Mouse (Mus musculus) brain, embryonic 14.5 days (tissue): ENCODE measurements at regions not wholly inside any gene's neighbourhood (a gene's known extent, or its start where the extent isn't known, plus 50 kb on each side); places are given as distances from the start of the nearest gene placed in this dataset.

Experiments used
- CTCF ChIP-seq: fragments of 200-500 bp; IDR thresholded peaks from 2 replicates; pipeline ENCODE4 v1.5.1; 2012; ENCODE audit warnings: inconsistent platforms, mild to moderate bottlenecking, moderate library complexity, borderline replicate concordance; ENCODE audit not compliant: insufficient read depth, insufficient read length; ENCODE audit errors: extremely low read depth
- POLR2A ChIP-seq: fragments of 200-500 bp; IDR thresholded peaks from 2 replicates; pipeline ENCODE4 v1.6.1; 2012; ENCODE audit warnings: mild to moderate bottlenecking, inconsistent platforms, borderline replicate concordance; ENCODE audit not compliant: poor library complexity, insufficient read depth, insufficient read length, severe bottlenecking; ENCODE audit errors: extremely low read depth

GRCm38 (mm10) chr12:106688156-106688740, 678.2 kb downstream of the Vrk1 start:
- TF ChIP-seq CTCF (no peak), POLR2A (no peak)
